Mouse (Mus musculus) CD4-positive naive resting alpha-beta T cell, adult 57 days (primary cell): ENCODE results near the gene Bsx. TPM values are rescaled to one million over a fixed set of nuclear protein-coding genes. Genes with fewer than 3 reads are reported as not detected.

Experiments used
- total RNA-seq: library from RNA; stranded (reverse); gene quantifications from one replicate; pipeline ENCODE4 v1.2.4, GENCODE M21; 2023

Bsx gene
- not detected for total RNA-seq

GRCm38 (mm10) chr9:40873556-40874470, at the start of gene Bsx:
Bsx (plus strand) TSS chr9:40874127.

Other genes starting within 250 kb of the Bsx start
- gene Gm21915, start 203.5 kb upstream of the Bsx start, total RNA-seq = not detected
- gene Clmp, start 188.2 kb upstream of the Bsx start, total RNA-seq = 0.24 TPM
- gene Hspa8, start 73.1 kb upstream of the Bsx start, total RNA-seq = 1,746 TPM
- not detected for gene Jhy, start 90.0 kb downstream of the Bsx start, total RNA-seq
- gene Crtam, start 130.5 kb downstream of the Bsx start, total RNA-seq = 4.8 TPM